Mouse (Mus musculus): ENCODE measurements around the gene Lamp2. TPM values are rescaled to one million over a fixed set of nuclear protein-coding genes. Genes with fewer than 3 reads are reported as not detected.
"Not testable (repeated sequence)": the region's sequence is repeated elsewhere in the genome, so short reads cannot be mapped to it uniquely, and the experiment has no call there.

Lamp2 gene
- 10 to 100 TPM; 53.7 to 60.4 TPM for total RNA-seq (2021)
- long read RNA-seq, experiment 1, transcript Lamp2-201 (9 exons, 1,769 nt): minor isoform, 12 of 106 reads
- long read RNA-seq, experiment 1, transcript Lamp2-202 (9 exons, 3,604 nt): major isoform, 80 of 106 reads
- long read RNA-seq, experiment 1, partial matches to known transcripts: 2 of 106 reads
- long read RNA-seq, experiment 1, other reads (novel, unspliced or antisense): 10 of 106 reads
- long read RNA-seq, experiment 2, transcript Lamp2-202 (9 exons, 3,604 nt): major isoform, 73 of 112 reads
- long read RNA-seq, experiment 2, transcript Lamp2-201 (9 exons, 1,769 nt): minor isoform, 15 of 112 reads
- long read RNA-seq, experiment 2, partial matches to known transcripts: 14 of 112 reads
- long read RNA-seq, experiment 2, other reads (novel, unspliced or antisense): 7 of 112 reads

DNA sequence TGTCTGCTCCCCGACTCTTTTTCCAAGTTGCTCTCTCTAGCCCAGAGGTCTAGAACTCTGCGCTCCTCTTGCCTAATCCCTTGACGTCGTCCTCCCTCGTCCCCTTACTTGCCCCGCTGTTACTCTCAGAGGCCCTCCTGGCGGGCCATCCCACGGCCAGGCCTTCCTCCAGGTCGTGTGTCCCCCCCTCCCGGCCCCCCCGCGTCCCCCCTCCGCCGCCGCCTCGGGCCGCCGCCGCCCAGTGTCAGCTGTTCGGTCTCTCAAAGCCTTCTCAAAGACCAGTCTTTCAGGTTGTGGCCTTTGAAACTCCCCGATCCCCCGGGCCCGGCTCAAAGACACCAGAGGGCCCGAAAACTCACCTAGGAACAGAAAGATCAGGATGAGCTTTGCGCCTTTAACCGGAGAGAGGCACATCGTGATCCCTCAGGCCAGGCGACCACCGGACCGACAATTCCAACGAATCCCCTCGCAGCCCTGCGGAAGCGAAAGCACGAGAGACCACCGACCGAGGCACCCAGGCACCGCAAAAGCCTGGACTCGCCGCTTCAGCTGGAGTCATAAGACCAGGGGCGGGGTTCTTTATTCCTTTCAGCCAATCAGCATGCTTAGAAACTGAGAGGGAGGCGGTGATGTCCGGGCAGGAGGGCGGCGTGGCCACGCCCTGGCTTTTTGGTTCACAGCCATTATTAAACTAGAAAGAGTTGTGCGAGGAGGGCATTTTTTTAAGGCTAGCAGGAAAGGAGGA, at the start of gene Lamp2:
Gene Lamp2 (minus strand): TSS at position 565 of the 745 bp plus-strand sequence.
- DNase-seq (ENCODE audit: low spot score): peak; percentile 85

DNA sequence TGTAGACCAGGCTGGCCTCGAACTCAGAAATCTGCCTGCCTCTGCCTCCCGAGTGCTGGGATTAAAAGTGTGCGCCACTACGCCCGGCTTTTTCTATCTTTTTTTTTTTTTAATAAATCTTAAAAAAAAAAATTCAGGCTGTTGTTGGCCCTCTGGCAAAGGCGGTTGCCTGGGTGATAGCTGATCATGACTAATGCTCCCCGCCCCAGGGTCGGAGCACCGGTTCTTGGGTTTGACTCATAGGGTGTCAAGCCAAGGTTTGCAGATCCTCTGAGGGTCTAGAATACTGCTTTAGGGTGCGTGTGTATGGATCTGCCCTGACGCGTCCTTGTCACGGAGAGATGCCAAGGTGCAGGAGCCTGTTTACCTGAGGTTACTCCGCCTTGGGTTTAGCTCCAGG, 48.6 kb upstream of the Lamp2 start:
- no peak for DNase-seq (ENCODE audit: low spot score)

- not testable (repeated sequence) for DNase-seq (ENCODE audit: low spot score)
Observed at GRCm38 (mm10) chrX:38502182-38502581, 45.9 kb upstream of the Lamp2 start.

- DNase-seq (ENCODE audit: low spot score): not testable (repeated sequence)
Observed at GRCm38 (mm10) chrX:38485464-38485863, 29.2 kb upstream of the Lamp2 start.

DNA sequence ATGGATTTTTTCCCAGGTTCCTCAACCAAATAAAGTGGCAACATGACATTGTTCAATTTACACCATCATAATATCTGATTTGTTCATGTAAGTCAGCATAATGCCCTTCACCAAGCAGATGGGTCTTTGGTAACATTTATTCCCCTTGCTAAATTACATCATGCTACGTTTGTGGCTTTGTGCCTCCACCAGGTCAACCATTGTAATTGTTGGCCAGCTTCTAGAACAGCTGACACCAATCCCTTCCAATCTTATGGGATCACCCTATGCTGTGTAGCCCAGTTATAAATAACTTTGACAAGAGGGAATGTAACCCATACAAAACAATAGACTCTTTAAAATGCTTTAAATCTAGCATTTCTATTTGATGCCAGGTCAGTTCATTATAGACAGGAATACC, 22.3 kb upstream of the Lamp2 start:
- no peak for DNase-seq (ENCODE audit: low spot score)

GRCm38 (mm10) chrX:38473537-38474299, 17.5 kb upstream of the Lamp2 start:
- peak; percentile 76 for DNase-seq (ENCODE audit: low spot score)

DNA sequence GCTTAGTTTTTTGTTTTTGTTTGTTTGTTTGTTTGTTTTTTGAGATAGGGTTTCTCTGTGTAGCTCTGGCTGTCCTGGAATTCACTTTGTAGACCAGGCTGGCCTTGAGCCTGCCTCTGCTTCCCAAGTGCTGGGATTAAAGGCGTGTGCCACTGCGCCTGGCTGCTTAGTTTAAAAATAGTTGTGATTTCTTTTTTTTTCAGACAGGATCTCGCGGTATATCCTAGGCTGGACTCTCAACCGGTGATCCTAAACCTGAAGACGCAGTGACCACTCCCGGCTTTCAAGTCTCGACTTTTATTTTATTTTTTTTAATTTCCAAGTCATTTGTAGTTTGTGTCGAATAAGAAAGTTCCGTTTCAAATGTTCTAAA, 16.9 kb upstream of the Lamp2 start:
- peak; percentile 22 for DNase-seq (ENCODE audit: low spot score)

- DNase-seq (ENCODE audit: low spot score): no peak
Observed at GRCm38 (mm10) chrX:38466236-38466635, 10.0 kb upstream of the Lamp2 start.

DNA sequence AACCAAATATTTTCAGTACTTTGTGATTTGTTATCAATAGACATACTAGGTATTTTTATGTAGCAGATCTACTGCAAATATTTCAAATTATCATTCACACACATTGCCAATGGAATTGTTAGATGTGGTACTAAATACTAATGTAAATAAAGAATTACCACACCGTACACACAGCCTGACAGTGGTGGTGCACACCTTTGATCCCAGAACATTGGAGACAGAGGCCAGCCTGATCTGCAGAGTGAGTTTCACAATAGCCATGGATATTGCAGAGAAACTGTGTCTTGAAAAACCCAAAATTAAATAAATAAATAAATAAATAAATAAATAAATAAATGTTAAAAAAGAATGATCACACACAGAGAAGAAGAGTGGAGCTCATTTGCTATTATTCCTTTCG, 6.9 kb upstream of the Lamp2 start:
- DNase-seq (ENCODE audit: low spot score): no peak

DNA sequence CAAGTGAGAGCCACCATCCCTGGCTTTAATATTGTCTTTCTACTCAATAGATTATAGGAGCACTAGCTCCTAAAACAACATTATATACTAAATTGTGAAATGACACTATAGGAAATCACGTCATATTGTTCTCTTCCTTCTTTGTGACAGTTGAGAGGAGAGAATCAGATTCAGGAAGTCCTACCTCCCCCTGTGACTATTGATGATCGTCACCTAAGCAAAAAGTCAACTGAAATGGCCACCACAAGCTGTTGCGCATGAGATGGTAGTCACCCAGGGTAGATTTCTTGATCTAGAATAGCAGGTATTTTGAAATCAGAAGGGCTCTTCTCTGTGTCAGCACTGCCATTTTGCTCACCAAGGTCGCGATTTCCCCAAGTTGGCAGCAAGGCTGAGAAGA, 5.8 kb upstream of the Lamp2 start:
- DNase-seq (ENCODE audit: low spot score): no peak

GRCm38 (mm10) chrX:38460887-38461286, 4.6 kb upstream of the Lamp2 start:
- no peak for DNase-seq (ENCODE audit: low spot score)

DNA sequence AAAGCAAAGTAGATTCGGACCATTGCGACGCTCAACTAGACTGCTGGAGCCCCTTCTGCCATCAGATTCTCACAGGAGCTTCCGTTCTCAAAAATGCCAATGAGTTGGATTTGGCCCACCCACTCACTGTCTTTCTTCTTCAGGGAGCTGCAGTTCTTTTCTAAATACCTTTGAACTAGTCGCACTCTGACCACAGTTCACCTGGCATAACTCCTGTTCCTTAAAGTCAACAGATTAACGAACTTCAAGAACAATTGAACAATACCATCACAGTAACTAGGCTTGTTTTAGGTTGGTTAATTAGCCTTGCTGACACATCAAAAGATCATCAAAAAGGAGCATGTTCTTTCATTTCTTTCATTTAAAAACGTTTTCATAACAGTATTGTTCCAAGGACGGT, 2.8 kb upstream of the Lamp2 start:
- no peak for DNase-seq (ENCODE audit: low spot score)

DNA sequence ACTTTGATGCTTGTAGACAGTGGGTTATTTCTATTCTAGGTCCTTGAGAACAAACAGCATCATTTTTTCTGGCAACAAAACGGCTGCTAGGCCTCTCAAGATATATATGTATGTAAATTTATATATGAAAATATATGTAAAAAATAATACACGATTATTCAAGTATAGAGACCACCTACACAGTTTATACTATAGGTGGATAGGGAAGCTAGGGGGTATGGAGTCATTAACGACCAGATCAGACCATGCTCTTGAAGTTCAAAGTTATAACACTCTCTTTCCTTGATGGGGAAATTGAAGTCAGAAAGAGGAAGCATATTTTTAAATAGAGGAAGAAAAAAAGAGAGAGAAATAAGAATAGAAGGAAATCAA, 367 bp upstream of the Lamp2 start:
- DNase-seq (ENCODE audit: low spot score): no peak

- no peak for DNase-seq (ENCODE audit: low spot score)
Observed at GRCm38 (mm10) chrX:38455474-38455873, 780 bp downstream of the Lamp2 start.

- DNase-seq (ENCODE audit: low spot score): no peak
Observed at GRCm38 (mm10) chrX:38454900-38455299, 1.4 kb downstream of the Lamp2 start.

DNA sequence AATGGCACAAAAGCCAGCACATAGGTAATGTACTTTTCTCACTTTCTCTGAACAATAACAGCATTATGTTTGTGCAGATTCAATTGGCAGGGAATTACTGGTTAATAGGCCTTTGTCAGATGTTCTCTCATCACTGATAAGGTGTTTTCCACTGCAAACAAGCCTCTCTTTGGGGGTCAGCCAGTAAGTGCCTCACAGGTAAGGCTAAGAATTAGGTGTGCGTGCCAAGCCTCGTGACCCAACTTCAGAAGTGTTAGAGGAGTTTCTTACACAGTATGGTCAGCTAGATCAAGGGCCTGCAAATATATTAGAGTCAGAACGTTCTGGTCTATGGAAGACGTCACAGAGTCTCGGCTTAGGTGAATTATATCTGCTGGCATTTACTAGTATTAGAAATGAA, 2.3 kb downstream of the Lamp2 start:
- no peak for DNase-seq (ENCODE audit: low spot score)

- DNase-seq (ENCODE audit: low spot score): peak; percentile 7
Observed at GRCm38 (mm10) chrX:38450476-38450875, 5.8 kb downstream of the Lamp2 start.

- DNase-seq (ENCODE audit: low spot score): no peak
Observed at GRCm38 (mm10) chrX:38445705-38446104, 10.5 kb downstream of the Lamp2 start.

- DNase-seq (ENCODE audit: low spot score): peak; percentile 8
Observed at GRCm38 (mm10) chrX:38442425-38442824, 13.8 kb downstream of the Lamp2 start.

GRCm38 (mm10) chrX:38439629-38440028, 16.6 kb downstream of the Lamp2 start:
- DNase-seq (ENCODE audit: low spot score): peak; percentile 2

- peak; percentile 81 for DNase-seq (ENCODE audit: low spot score)
Observed at GRCm38 (mm10) chrX:38438147-38438791, 18.0 kb downstream of the Lamp2 start.

GRCm38 (mm10) chrX:38429455-38429854, 26.8 kb downstream of the Lamp2 start:
- no peak for DNase-seq (ENCODE audit: low spot score)
